Mouse (Mus musculus) G1E (cell line): Measurements from ENCODE around the gene Gm21739. TPM values are rescaled to one million over a fixed set of nuclear protein-coding genes. Genes with fewer than 3 reads are reported as not detected.
"Not testable (repeated sequence)": the region's sequence is repeated elsewhere in the genome, so short reads cannot be mapped to it uniquely, and the experiment has no call there.

Experiments used
- ATAC-seq: 2 replicates; pipeline ENCODE4 v1.8.0; 2016; ENCODE audit warnings: mild to moderate bottlenecking; ENCODE audit not compliant: insufficient number of reproducible peaks, poor library complexity, low FRiP score, severe bottlenecking; ENCODE audit errors: extremely low read depth
- DNase-seq: peaks from one replicate; pipeline ENCODE4 v3.0.0; 2012; ENCODE audit warnings: low spot score
- H3K27me3 ChIP-seq: 2 replicates; pipeline ENCODE4 v1.6.1; 2012; ENCODE audit warnings: mild to moderate bottlenecking, low read length, inconsistent platforms; ENCODE audit not compliant: insufficient read depth
- H3K36me3 ChIP-seq: replicated peaks from 2 replicates; pipeline ENCODE3; 2012; ENCODE audit warnings: mild to moderate bottlenecking, inconsistent platforms
- H3K4me1 ChIP-seq: 2 replicates; pipeline ENCODE4 v1.6.1; 2012; ENCODE audit warnings: low read depth, low read length, inconsistent platforms, mixed read lengths; ENCODE audit not compliant: insufficient read depth
- H3K4me3 ChIP-seq: 2 replicates; pipeline ENCODE4 v1.5.1; 2012; ENCODE audit warnings: low read depth, mild to moderate bottlenecking, inconsistent platforms, low read length, moderate library complexity, mixed read lengths
- H3K9me3 ChIP-seq: replicated peaks from 2 replicates; pipeline ENCODE4 v1.6.1; 2012; ENCODE audit warnings: inconsistent platforms
- polyA plus RNA-seq: library from polyadenylated mRNA; stranded (reverse); fragments of >175 nt; gene quantifications from 2 replicates; pipeline ENCODE4 v1.2.3, GENCODE M21; 2012
- total RNA-seq, 2 experiments: library from RNA; stranded (forward) in 1 of 2; stranded (reverse) in 1 of 2; fragments of 200-1000 nt in 1 of 2; fragments of >200 nt in 1 of 2; fragmentation: Nextera tagmentation in 1 of 2; gene quantifications; 2 replicates each; pipeline ENCODE4 v1.2.3; 2014 to 2017

Gm21739 gene
- total RNA-seq (2014; fragmentation: Nextera tagmentation) (not detected in 2 replicates), total RNA-seq (2017) (not detected in 2 replicates), polyA plus RNA-seq (not detected in 2 replicates)

DNA sequence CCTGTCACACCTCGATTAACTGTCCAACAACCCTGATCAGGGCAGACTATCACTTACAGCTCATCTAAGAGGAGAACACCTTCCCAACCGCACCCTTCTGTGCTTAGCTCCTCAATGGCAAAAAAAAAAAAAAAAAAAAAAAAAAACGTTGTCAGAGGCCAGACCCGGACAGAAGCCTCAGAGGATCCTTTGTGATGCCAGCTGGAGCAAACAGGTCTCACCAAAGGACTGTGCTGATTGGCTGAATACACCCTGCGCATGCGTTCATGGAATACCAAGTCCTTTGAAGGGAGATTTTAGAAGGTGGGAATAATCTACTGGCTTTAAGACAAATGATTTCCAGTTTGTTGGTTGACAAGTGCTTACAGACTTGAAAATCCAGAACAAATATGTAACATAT, at the start of gene Gm21739:
Gene Gm21739 (minus strand): TSS at position 101 of the 400 bp plus-strand sequence.
- H3K36me3 ChIP-seq, H3K9me3 ChIP-seq, H3K27me3 ChIP-seq, H3K4me3 ChIP-seq, H3K4me1 ChIP-seq, ATAC-seq, DNase-seq: not testable (repeated sequence)
